Mouse (Mus musculus): ENCODE data around the gene Panx1. TPM values are rescaled to one million over a fixed set of nuclear protein-coding genes. Genes with fewer than 3 reads are reported as not detected.

Panx1 gene
- 10 to 100 TPM; 33.6 to 36.1 TPM for total RNA-seq (2021)
- long read RNA-seq, experiment 1, full-length matches to known transcripts, result 37 of 40 reads
- long read RNA-seq, experiment 1, partial matches to known transcripts, result 2 of 40 reads
- long read RNA-seq, experiment 1, other reads (novel, unspliced or antisense), result 1 of 40 reads
- long read RNA-seq, experiment 2, full-length matches to known transcripts, result 12 of 15 reads
- long read RNA-seq, experiment 2, partial matches to known transcripts, result 0 of 15 reads
- long read RNA-seq, experiment 2, other reads (novel, unspliced or antisense), result 3 of 15 reads

- intact Hi-C loops (cut with DNase I), result no loop called here
- peak; percentile 65 to 69 for DNase-seq (ENCODE audit: extremely low spot score in 1 of 2, low spot score in 2 of 2)
- TF ChIP-seq CTCF (IDR thresholded peaks at IDR 0.05), result no peak
- Histone ChIP-seq H3K4me3 (peak within 1 kb of the TSS; percentile 87), H3K27ac (peak within 1 kb of the TSS; percentile 82)
These were observed at the start of gene Panx1 for GRCm38 (mm10) chr9:15045084-15045669. Gene Panx1 (minus strand): TSS chr9:15045478.

- DNase-seq (ENCODE audit: extremely low spot score in 1 of 2, low spot score in 2 of 2), result peak in 1 of 2 experiments; percentile 27
- intact Hi-C loops (cut with DNase I), result no loop called here
- Histone ChIP-seq H3K4me3 (no peak overlapping the region), H3K27ac (no peak overlapping the region)
- no peak for TF ChIP-seq CTCF (IDR thresholded peaks at IDR 0.05)
These were observed 23.5 kb upstream of the Panx1 start for GRCm38 (mm10) chr9:15068686-15069295.

- Histone ChIP-seq H3K4me3 (no peak overlapping the region), H3K27ac (no peak overlapping the region)
- intact Hi-C loops (cut with DNase I), result no loop called here
- TF ChIP-seq CTCF (IDR thresholded peaks at IDR 0.05), result no peak
- no peak for DNase-seq (ENCODE audit: extremely low spot score in 1 of 2, low spot score in 2 of 2)
These were observed 22.9 kb upstream of the Panx1 start for GRCm38 (mm10) chr9:15067995-15068685.

GRCm38 (mm10) chr9:15064176-15064575 is 18.9 kb upstream of the Panx1 start:
- intact Hi-C loops (cut with DNase I), result no loop called here
- no peak for TF ChIP-seq CTCF (IDR thresholded peaks at IDR 0.05)
- Histone ChIP-seq H3K4me3 (no peak overlapping the region), H3K27ac (no peak overlapping the region)
- no peak for DNase-seq (ENCODE audit: extremely low spot score in 1 of 2, low spot score in 2 of 2)

GRCm38 (mm10) chr9:15060847-15061246 is 15.6 kb upstream of the Panx1 start:
- TF ChIP-seq CTCF (IDR thresholded peaks at IDR 0.05), result no peak
- intact Hi-C loops (cut with DNase I), result no loop called here
- DNase-seq (ENCODE audit: extremely low spot score in 1 of 2, low spot score in 2 of 2), result no peak
- no peak overlapping the region for H3K4me3 ChIP-seq
- H3K27ac ChIP-seq, result no peak overlapping the region

GRCm38 (mm10) chr9:15060026-15060425 is 14.7 kb upstream of the Panx1 start:
- Histone ChIP-seq H3K27ac (no peak overlapping the region), H3K4me3 (no peak overlapping the region)
- TF ChIP-seq CTCF (IDR thresholded peaks at IDR 0.05), result no peak
- no peak for DNase-seq (ENCODE audit: extremely low spot score in 1 of 2, low spot score in 2 of 2)
- intact Hi-C loops (cut with DNase I), result no loop called here

- no peak for TF ChIP-seq CTCF (IDR thresholded peaks at IDR 0.05)
- Histone ChIP-seq H3K27ac (peak overlapping the region; percentile 82), H3K4me3 (peak overlapping the region; percentile 87)
- no peak for DNase-seq (ENCODE audit: extremely low spot score in 1 of 2, low spot score in 2 of 2)
- intact Hi-C loops (cut with DNase I), result no loop called here
These were observed 462 bp upstream of the Panx1 start for GRCm38 (mm10) chr9:15045740-15046139.

GRCm38 (mm10) chr9:15044391-15045083 is 741 bp downstream of the Panx1 start:
- peak in 1 of 2 experiments; percentile 25 for DNase-seq (ENCODE audit: extremely low spot score in 1 of 2, low spot score in 2 of 2)
- no peak for TF ChIP-seq CTCF (IDR thresholded peaks at IDR 0.05)
- Histone ChIP-seq H3K4me3 (peak overlapping the region; percentile 87), H3K27ac (peak overlapping the region; percentile 82)
- intact Hi-C loops (cut with DNase I), result no loop called here

GRCm38 (mm10) chr9:15041556-15041955 is 3.7 kb downstream of the Panx1 start:
- no peak overlapping the region for H3K4me3 ChIP-seq
- no peak for DNase-seq (ENCODE audit: extremely low spot score in 1 of 2, low spot score in 2 of 2)
- H3K27ac ChIP-seq, result no peak overlapping the region
- TF ChIP-seq CTCF (IDR thresholded peaks at IDR 0.05), result no peak
- intact Hi-C loops (cut with DNase I), result no loop called here

- intact Hi-C loops (cut with DNase I), result no loop called here
- H3K4me3 ChIP-seq, result no peak overlapping the region
- H3K27ac ChIP-seq, result no peak overlapping the region
- no peak for DNase-seq (ENCODE audit: extremely low spot score in 1 of 2, low spot score in 2 of 2)
- no peak for TF ChIP-seq CTCF (IDR thresholded peaks at IDR 0.05)
These were observed 5.4 kb downstream of the Panx1 start for GRCm38 (mm10) chr9:15039848-15040247.

GRCm38 (mm10) chr9:15037704-15038103 is 7.6 kb downstream of the Panx1 start:
- intact Hi-C loops (cut with DNase I), result no loop called here
- H3K27ac ChIP-seq, result no peak overlapping the region

More at GRCm38 (mm10) chr9:15037704-15038103, 7.6 kb downstream of the Panx1 start:
- H3K4me3 ChIP-seq, result no peak overlapping the region
- no peak for DNase-seq (ENCODE audit: extremely low spot score in 1 of 2, low spot score in 2 of 2)
- no peak for TF ChIP-seq CTCF (IDR thresholded peaks at IDR 0.05)
